Mouse (Mus musculus) lung, postnatal 0 days (tissue): Measurements from ENCODE around the gene Glt1d1.

Experiments
- CTCF ChIP-seq: IDR thresholded peaks from 2 replicates; pipeline ENCODE4 v1.5.1; 2016; ENCODE audit warnings: antibody characterized with exemption, mild to moderate bottlenecking
- EP300 ChIP-seq: IDR thresholded peaks from 2 replicates; pipeline ENCODE4 v1.6.1; 2016; ENCODE audit warnings: antibody characterized with exemption, mild to moderate bottlenecking, control low read depth

GRCm38 (mm10) chr5:127595676-127596075 is 36.4 kb upstream of the Glt1d1 start:
- TF ChIP-seq CTCF (no peak), EP300 (no peak)
